Mouse (Mus musculus): Measurements from ENCODE around the gene Mxi1.

- TF ChIP-seq POLR2AphosphoS2 (IDR thresholded peaks at IDR 0.05; ENCODE audit: low read depth, low read length), result no peak
- no peak for TF ChIP-seq BHLHE40 (IDR thresholded peaks at IDR 0.05; ENCODE audit: low read depth, low read length)
- no peak for TF ChIP-seq TBP (conservative IDR thresholded peaks at IDR 0.05; ENCODE audit: low read depth, low read length)
- no peak for TF ChIP-seq RCOR1 (conservative IDR thresholded peaks at IDR 0.05; ENCODE audit: low read depth, low read length)
- no peak for TF ChIP-seq MAX (IDR thresholded peaks at IDR 0.05; ENCODE audit: low read length)
- TF ChIP-seq CTCF (conservative IDR thresholded peaks at IDR 0.05 in 1 of 2, IDR thresholded peaks at IDR 0.05 in 1 of 2; ENCODE audit: low read depth in 2 of 2, low read length in 2 of 2), result peak; percentile 67 to 85
Measured at GRCm38 (mm10) chr19:53419834-53420233, 109.5 kb downstream of the Mxi1 start.

Data from CH12.LX (cell line).